Mouse (Mus musculus) heart, adult 8-10 months (tissue): Measurements from ENCODE around the gene Gm7534. TPM values are rescaled to one million over a fixed set of nuclear protein-coding genes. Genes with fewer than 3 reads are reported as not detected.
"Not testable (repeated sequence)": the region's sequence is repeated elsewhere in the genome, so short reads cannot be mapped to it uniquely, and the experiment has no call there.

Experiments used
- DNase-seq: peaks from one replicate; pipeline ENCODE4 v3.0.0; 2022; ENCODE audit warnings: low spot score
- total RNA-seq, 4 experiments: library from RNA; stranded (reverse); gene quantifications; 2 replicates each; pipeline ENCODE4 v1.2.4; 2022

The Gm7534 gene
- total RNA-seq, 4 experiments from 2014 or later, result not detected

DNA sequence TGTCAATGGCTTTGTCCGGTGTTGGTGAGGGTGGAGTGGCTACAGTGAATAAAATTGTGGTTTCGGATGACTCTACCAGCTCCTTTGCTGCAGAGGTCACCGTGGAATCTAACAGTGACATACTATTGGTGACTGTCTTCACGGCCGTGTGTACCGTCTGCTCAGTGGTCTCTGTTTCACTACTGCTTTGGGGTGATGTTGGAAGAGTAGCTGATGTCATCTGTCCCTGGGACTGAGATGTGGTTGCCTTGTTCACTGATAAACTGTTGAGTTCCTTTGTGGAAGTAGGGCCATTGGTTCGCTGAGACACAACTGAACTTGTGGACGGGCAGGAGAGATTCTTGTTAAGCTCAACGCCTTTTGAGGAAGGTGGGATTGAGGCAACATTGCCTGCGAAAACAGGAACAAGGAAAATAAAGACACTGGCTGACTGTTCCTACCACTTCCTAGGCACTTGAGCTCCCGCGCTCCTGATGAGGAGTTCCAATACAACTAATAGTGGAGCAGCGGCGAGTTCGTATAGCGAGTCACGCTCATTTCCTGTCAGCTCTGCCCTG lies 614 bp upstream of the Gm7534 start:
- no peak for DNase-seq

DNA sequence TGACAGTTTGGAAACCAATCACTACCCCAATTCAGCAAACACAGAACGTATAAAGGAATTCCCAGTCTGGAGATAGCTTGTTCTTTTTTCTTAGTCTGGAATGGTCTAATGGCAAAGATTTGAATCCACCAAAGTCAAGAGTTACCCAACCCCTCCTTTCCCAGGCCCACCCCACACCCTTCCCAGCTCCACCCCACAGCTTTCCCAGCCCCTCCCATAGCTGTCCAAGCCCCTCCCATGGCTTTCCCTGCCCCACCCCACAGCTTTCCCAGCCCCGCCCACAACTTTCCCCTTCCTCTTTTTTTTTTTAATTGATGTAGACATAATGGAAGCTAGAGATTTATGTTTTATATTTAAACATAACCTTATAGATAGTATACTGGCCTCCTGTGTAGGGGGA lies 3.4 kb downstream of the Gm7534 start:
- no peak for DNase-seq

DNA sequence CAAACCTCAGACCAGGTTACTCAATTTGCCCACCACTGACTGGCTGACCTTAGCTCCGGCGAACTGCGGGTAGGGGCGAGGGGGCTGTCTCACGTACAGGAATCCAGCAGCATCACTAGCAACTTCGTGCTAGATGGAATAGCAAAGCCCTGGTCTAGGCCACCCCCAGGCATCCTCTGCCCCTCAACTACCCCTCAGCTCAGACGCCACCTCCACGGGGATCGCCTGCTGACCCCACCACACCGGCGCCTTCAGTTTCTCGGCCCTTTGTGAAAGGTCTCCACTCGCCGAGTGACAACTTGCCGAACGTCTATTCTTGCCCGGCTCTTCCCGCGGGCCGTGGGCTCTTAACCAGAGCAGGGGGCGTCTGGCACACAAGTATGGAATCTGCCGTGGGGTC lies 16.5 kb downstream of the Gm7534 start:
- DNase-seq, result no peak

DNA sequence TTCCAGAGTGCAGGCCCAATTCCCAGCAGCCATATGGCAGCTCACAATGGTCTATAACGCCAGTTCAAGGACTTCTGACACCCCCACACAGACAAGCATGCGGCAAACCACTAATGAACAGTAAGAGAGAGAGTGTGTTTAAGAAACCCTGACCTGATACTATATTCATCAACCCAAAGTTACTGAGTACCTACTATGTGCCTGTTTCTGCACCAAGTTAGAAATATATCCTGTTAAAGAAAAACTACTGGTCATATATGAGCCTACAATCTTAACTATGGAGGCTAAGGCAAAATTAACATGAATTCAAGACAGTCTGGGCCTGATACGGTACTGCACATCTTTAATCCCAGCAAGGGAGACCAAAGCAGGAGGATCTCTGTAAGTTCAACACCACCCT lies 17.2 kb downstream of the Gm7534 start:
- no peak for DNase-seq

DNA sequence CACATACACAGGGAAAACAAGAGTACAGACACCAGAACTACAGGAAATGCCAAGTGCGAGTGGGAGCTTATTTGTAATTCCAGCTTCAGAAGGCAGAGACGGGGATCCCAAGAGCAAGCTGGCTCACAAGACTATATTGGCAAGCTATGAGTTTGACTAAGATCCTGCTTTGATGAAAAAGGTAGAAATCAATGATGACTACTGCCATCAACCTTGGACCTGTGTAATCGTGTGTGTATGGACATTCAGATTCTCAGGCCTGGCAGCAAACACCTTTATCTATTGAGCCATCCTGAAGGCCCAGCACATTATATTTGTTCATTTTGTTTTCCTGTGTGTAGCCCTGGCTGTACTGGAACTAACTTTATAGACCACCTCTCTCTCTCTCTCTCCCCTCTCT lies 19.1 kb downstream of the Gm7534 start:
- DNase-seq, result no peak

DNA sequence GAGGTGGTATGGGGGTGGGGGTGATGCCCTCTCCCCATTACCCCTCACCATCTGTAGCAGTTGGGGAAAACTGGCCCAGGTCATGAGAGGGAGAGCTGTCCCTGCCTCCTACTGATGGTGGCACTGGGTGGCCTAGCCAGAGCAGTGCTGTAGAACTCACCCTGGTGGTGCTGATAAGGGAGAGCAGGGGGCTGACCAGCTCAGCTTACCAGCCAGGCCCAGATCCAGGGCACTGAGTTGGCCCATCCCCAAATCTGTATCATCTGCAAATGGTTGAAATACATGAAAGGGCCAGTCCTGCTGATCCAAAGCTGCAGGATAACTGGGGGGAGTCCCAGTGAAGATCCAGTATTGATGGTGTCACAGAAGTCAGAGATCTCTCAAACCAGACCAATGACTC lies 21.0 kb downstream of the Gm7534 start:
- no peak for DNase-seq

DNA sequence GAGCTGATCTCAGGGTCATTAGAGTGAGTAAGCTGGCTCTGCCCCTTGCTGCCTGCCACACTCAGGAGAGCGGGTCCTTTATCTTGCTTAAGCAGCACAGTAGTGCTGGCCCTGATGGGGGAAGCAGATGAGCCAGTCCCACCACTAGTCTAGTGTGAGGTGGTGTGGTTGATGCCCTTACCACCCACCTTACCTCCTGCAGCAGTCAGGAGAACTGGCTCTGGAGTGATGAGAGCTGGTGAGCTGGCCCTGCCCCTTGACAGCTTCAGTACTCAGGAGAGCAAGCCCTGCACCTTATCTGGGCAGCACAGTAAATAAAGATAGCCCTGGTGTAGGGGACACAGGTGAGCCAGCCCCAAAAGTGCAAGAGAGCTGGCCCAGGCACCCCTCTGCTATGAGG lies 21.7 kb downstream of the Gm7534 start:
- no peak for DNase-seq

DNA sequence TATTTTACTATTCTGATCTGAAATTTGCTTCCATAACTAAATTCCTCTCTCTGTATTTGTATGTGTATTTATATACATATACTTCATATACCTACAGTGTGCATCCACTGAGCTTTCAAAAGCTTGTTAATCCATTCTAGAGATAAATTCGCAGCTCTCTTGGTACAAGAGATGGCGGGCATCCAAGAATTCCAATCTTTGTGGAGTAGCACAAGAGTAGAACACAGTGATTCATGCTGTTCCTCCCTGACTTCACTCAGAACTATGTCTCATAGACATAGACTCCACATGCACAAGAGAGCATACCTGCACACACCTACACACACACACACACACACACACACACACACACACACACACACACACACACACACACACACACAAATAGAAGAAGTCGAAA lies 30.4 kb downstream of the Gm7534 start:
- no peak for DNase-seq

DNA sequence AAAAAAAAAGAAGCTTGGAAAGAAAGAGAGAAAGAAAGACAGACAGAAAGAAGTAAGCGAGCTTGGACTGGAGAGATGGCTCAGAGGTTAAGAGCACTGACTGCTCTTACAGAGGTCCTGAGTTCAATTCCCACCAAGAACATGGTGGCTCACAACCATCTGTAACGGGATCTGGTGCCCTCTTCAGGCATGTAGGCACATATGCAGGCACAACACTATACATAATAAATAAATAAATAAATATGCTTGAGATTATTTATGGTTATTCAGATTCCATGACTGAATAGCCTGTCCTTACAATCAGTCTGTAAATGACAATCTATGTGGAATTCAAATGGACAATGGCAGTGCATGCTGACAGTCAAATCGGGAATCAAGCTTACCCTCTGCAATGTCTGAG lies 35.9 kb downstream of the Gm7534 start:
- no peak for DNase-seq

DNA sequence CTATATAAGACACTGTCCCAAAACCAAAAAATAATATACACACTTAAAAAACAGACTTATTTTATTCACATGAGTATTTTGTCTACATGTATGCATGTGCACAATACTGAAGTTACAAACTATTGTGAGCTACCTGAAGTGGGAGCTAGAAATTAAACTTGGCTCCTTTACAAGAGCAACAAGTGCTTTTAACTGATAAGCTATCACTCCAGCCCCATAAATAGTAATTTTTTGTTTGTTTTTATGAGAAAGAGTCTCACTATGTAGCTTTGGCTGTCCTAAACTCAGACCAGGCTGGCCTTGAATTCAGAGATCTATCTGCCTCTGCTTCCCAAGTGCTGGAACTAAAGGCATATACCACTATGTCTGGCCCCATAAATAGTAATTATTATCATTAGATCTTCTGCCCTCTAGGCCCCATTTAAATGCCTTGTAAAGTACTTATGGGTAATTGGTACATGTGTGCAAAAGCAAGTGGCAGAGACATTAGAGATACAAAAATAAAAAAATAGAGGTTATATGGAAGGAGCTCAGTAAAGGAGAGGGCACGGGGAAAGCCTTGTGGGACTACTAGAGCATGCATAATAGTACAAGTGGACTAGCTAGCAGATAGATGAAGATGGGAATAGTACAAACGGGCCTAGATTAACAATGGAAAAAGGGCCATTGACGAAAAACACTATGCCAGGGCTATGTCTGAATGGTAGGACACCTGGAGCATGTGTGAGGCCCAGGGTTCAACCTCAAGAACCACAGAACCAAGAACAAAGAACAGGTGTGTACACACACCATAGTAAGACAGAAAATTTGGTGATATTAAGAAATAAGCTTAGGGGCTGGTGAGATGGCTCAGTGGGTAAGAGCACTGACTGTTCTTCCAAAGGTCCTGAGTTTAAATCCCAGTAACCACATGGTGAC lies 37.0 kb downstream of the Gm7534 start:
- DNase-seq, result no peak

DNA sequence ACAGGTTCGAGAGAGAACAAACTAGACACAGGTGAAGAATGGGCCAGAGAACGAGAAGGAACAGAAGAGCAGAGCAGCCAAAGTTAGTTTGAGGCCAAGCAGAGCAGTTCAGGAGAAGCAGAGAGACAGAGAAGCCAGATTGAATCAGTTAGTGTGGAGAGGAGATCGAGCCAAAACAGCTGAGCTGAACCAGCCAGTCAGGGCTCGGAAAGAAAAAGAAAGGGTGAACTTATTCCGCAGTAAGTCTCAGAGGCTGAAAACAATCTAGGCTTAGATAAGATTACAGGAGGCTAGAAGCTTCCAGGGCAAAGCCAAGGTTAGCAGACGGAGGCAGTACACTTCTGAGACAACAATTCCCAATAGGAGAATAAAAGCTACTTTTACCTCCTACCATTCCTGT lies 37.8 kb downstream of the Gm7534 start:
- DNase-seq, result peak; percentile 40

DNA sequence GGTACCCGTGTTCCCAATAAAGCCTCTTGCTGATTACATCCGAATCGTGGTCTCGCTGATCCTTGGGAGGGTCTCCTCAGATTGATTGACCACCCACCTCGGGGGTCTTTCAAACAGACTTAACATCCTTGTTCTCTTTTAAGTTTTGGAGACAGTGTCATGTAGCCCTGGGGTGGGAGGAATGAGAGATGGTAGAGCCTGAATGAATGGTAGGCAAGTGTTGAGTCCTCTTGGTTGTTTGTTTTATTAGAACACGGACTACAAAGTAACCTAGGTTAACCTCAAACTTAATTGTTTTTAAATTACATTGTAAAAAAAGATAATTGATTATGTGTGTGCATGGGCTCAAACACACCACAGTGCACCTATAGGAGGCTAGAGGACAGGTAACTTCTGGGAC lies 38.2 kb downstream of the Gm7534 start:
- DNase-seq, result no peak

DNA sequence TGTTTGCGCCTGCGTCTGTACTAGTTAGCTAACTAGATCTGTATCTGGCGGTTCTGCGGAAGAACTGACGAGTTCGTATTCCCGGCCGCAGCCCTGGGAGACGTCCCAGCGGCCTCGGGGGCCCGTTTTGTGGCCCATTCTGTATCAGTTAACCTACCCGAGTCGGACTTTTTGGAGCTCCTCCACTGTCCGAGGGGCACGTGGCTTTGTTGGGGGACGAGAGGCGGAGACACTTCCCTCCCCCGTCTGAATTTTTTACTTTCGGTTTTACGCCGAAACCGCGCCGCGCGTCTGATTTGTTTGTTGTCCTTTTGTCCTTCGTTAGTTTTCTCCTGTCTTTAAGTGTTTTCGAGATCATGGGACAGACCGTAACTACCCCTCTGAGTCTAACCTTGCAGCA lies 42.7 kb downstream of the Gm7534 start:
- peak; percentile 60 for DNase-seq

DNA sequence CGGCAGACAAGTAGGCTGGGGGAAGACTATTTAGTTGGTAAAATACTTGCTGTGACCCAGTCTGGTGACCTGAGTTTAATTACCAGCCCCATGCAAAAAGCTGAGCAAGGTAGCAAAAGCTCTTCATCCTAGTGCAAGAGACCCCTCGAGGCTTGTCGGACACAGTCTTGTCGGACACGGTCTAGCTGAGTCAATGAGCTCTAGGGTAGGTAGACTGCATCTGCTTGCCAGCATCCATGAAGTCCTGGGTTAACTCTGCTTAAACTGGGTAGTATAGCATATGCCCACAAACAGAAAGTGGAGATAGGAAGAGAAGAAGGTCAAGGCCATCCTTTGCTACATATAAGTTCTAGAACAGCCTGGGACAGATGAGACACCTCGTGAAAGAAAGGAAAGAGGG lies 44.0 kb downstream of the Gm7534 start:
- DNase-seq, result no peak

DNA sequence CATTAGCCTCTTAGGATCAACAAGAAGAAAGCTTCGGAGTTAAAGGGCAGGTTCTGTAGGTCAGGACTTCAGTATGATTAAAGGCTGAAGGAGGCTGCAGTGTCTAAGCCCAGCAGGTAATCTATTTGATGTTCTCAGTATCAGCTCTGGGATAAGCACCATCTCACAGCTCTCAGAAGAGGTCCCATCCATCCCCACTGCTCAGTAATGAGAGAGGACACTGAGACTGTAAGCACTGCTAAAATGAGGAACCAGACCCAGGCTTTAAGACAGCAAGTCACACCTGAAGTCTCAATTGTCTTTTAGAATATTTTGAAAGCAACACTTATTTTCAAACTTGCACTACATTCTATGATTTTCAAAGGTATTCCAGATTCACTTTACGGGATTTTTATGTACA lies 45.2 kb downstream of the Gm7534 start:
- no peak for DNase-seq

DNA sequence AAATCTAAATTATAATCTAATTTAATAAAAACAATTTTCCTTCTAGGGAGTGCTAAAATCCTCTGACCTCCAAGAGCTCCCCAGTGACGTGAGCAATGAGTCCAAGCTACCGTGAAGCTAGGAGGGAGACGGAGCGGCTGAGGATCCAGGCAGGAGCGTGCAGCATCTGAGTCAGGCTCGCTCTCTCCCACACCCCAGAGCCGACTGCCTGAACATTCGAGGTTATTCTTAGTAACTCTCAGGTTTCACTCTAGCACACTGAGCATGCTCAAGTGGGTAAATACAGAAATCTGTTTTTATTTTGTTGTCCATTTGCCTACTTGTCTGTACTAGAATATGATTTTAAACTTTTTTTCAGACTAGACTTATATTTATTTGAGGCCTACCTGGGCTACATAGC lies 46.1 kb downstream of the Gm7534 start:
- peak; percentile 31 for DNase-seq

DNA sequence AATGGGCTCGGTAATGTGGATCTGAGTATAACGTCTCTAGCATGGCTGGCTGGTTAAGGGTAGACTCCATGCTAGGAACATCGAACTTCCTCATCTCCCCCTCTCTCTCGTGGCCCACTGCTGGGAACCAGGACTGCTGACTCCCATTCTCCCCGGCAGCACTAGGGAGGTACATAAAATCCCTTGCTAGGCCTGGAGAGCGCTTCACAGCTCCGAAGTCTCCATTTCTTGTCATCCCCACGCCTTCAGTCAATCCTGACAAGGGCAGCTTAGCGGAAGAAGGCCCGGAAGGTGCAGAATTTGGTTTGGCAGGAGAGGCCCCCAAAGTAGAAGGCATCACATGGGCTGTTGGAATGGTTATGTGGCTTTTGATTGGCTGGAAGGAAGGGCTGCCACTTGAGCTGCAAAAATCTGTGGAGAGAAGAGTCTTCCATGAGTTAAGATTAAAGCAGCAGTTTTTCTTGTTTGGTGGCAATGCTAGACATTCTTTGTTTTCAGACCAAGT lies 46.8 kb downstream of the Gm7534 start:
- no peak for DNase-seq

DNA sequence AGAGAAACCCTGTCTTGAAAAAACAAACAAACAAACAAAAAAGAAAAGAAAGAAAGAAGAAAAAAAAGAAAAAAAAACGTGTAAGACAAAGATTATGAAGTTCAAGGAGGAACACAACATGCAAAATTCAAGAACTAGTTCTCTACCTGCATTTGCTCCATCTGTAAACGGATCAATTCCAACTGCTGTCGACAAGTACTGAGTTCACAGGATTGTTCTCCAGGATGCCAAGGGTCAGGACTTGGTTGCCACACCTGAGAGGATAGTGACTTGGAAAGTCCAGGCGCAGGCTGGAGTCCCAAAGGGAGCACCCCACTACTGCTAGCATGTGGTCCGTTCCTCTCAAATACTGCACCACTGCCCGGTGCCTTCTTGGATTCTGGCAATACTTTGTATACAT lies 47.3 kb downstream of the Gm7534 start:
- no peak for DNase-seq

DNA sequence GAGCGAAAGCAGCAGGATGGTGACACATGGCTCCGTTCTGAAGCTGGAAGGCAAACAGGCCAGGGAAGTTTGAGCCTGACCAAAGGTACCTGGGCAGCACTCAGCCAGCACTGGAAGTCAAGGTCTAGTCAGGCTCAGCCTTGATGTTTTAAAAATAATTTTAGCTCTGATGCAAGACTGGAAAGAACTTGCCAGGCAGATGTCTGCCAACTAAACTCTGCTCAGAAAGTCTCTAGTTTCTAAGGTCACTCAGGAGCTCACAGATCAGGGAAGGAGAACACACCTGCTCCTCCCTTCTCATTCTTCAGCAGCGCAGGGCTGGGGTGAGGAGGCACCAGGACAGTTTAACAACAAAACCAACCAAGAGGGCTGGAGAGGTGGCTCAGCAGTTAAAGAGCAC lies 48.5 kb downstream of the Gm7534 start:
- DNase-seq, result peak; percentile 46

DNA sequence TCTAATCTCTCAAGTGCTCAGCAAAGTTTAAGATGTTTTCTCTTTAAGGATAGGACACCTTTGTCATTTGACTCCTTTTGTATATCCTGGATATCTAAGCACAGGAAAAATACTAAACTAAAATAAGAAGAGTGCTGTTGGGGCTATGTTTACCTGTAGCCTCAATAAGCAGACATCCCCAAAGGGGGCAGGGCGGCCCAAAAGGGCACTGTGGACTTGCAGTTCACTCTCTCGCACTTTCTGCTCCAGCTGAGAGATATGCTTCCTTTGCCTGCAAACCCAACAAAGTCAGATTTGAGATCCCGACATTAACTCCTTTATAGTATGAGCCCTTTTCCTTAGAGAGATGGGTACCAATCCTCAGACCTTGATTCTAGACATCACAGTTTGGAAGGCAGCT lies 49.1 kb downstream of the Gm7534 start:
- no peak for DNase-seq

DNA sequence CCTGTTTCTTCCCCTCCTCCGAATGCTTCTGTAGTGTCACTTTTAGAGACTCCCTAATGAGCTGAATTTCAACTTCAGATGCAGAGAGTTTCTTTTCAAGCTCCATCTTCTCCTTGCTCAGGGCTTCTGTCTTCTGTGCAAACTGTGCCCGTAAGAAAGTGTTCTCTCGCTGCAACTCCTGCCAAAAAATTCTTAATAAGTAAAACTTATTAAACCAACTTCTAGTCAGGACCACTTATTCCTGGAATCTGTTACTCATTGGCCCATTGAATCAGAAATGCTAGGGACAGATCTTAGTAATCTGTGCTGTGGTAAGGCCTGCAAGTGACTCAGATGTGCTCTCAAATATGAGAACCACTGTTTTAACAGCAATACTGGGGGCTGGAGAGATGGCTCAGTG lies 50.7 kb downstream of the Gm7534 start:
- DNase-seq, result no peak

DNA sequence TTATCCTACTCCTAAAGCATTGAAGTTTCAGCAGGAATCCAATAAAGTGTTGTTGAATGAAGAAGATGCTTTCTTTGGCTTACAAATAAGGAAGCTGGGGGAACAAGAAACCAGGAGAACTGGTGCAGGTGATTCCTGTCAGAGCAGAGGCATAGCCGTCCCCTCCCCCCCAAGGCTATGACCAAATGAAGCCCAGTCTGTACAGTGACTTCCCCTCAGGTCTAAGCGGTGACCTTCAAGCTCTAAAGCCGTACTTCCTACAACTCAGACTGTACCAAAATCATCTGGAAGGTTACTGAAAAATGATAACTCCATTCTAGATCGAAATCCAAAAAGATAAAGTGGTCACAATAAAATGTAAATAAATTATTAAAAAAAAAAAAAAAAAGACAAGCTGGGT lies 53.4 kb downstream of the Gm7534 start:
- no peak for DNase-seq

DNA sequence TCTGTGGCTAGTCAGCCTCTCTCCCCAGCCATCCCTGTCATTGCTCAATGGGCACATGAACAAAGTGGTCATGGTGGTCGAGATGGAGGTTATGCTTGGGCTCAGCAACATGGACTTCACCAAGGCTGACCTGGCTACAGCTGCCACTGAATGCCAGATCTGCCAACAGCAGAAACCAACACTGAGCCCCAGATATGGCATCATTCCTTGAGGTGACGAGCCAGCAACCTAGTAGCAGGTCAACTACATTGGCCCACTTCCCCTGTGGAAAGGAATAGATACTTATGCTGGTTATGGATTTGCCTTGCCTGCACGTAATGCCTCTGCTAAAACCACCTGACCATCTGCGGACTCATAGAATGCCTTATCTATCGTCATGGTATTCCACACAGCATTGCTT lies 58.5 kb downstream of the Gm7534 start:
- not testable (repeated sequence) for DNase-seq
